26 mouse cellular contexts compared by ENCODE assay signal in the genomic region with DNA sequence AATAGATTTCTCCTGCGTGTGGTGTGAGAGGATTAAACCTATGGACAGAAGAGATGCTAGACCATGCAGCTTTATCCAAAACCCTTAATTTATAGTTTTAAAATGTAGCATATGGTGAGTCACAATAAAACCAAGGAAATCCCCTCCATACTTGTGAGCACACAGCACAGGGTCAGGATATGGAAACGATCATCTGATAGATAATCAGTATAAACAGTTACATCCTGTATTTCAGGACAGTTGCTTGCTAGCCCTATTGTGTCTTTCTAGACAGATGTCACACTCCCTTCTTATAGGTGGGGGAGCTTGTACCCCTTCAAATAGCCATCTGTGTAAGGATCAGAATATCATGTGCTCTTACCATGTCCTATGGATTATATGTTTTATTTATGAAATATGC.
A peak's percentile ranks its signal among the peaks of the same experiment; 100 is the strongest.
DNase-seq lines count a peak whose midpoint lies in the region; ATAC-seq and TF ChIP-seq lines count a peak whose summit lies in the region.
"Had no signal": no experiment of that assay in that cellular context is flagged by ENCODE, and none has a peak within 500 bp of the region (broad histone marks: within the 10 kb centered on the region; RNA-seq: fewer than 3 reads in every experiment).

No protein-coding gene starts in this region.

- no peak overlapping the region for H3K9ac ChIP-seq in liver, embryonic 12.5 days
- H3K9ac ChIP-seq: forebrain, postnatal 0 days; hindbrain, embryonic 14.5 days; midbrain, embryonic 15.5 days; neural tube, embryonic 15.5 days; stomach, embryonic 15.5 days had no signal

- no peak; the same call in 1 of the 2 replicates for ATAC-seq in G1E (ENCODE audit: extremely low read depth, insufficient number of reproducible peaks, low FRiP score, poor library complexity, severe bottlenecking)
- ATAC-seq in liver, embryonic 12.5 days = no peak
- ATAC-seq in megakaryocyte-erythroid progenitor cell, adult 5-6 weeks (replicated peaks; ENCODE audit: low FRiP score, low TSS enrichment, poor library complexity, severe bottlenecking) = 0 out of 2 replicates have a peak, but pooled peaks have one; percentile 11
- ATAC-seq: forebrain, postnatal 0 days; midbrain, embryonic 15.5 days had no signal

- no peak overlapping the region for H3K27ac ChIP-seq in liver, embryonic 12.5 days
- H3K27ac ChIP-seq in midbrain, embryonic 10.5 days (replicated peaks) = no peak overlapping the region
- H3K27ac ChIP-seq: forebrain, embryonic 10.5 days; hindbrain, embryonic 14.5 days; left cerebral cortex, adult 2 months; macrophage; midbrain, embryonic 15.5 days; neural tube, embryonic 15.5 days; stomach, embryonic 15.5 days had no signal

- no peaks in the 10 kb centered on the region for H3K9me3 ChIP-seq in G1E (replicated peaks)
- H3K9me3 ChIP-seq in liver, embryonic 12.5 days (replicated peaks) = no peaks in the 10 kb centered on the region
- H3K9me3 ChIP-seq in midbrain, embryonic 10.5 days (replicated peaks) = no peaks in the 10 kb centered on the region
- H3K9me3 ChIP-seq: forebrain, embryonic 10.5 days; midbrain, embryonic 15.5 days; neural tube, embryonic 15.5 days; stomach, embryonic 15.5 days had no signal

- peak; percentile 72 for DNase-seq in CD4-positive helper T cell, adult 2 months (ENCODE audit: low read depth, low spot score)
- DNase-seq in G1E (ENCODE audit: low spot score) = no peak
- DNase-seq in midbrain, embryonic 10.5 days (ENCODE audit: low spot score) = no peak
- DNase-seq in layer of hippocampus, postnatal 14 days (ENCODE audit: low spot score in 2 of 2) = no peak
- no peak for DNase-seq in heart, adult 9 months (ENCODE audit: low spot score in 2 of 2)
- DNase-seq: adrenal gland, postnatal 36 days; cerebellum, adult 11-12 months; cerebellum, postnatal 14 days; forebrain, postnatal 0 days; heart, postnatal 36 days; kidney, adult 11 months; left cerebral cortex, postnatal 4 days; lung, adult 18-20 months; right cerebral cortex, postnatal 14 days; spleen, adult 18-20 months; thymus, adult 18-20 months; thymus, postnatal 4 days had no signal

- no peaks in the 10 kb centered on the region for H3K27me3 ChIP-seq in G1E (ENCODE audit: insufficient read depth, low read length)
- no peaks in the 10 kb centered on the region for H3K27me3 ChIP-seq in liver, embryonic 12.5 days (replicated peaks)
- H3K27me3 ChIP-seq in midbrain, embryonic 10.5 days (ENCODE audit: low read depth, poor library complexity, severe bottlenecking) = no peaks in the 10 kb centered on the region
- H3K27me3 ChIP-seq: midbrain, embryonic 15.5 days; neural tube, embryonic 15.5 days; stomach, embryonic 15.5 days had no signal

- H3K36me3 ChIP-seq in G1E (replicated peaks) = peaks cover 18% of the 10 kb centered on the region
- H3K36me3 ChIP-seq in liver, embryonic 12.5 days = no peaks in the 10 kb centered on the region
- H3K36me3 ChIP-seq in midbrain, embryonic 10.5 days = no peaks in the 10 kb centered on the region
- H3K36me3 ChIP-seq: forebrain, embryonic 10.5 days; midbrain, embryonic 15.5 days; neural tube, embryonic 15.5 days; stomach, embryonic 15.5 days had no signal

- WGBS in liver, embryonic 12.5 days (ENCODE audit: insufficient replicate concordance) = 33% methylated on average over 2 of the region's 2 CpGs
- 90% methylated on average over 2 of the region's 2 CpGs for WGBS in midbrain, embryonic 10.5 days

- TF ChIP-seq CTCF in G1E (IDR thresholded peaks at IDR 0.05; ENCODE audit: low read depth, low read length) = no peak

- H3K4me2 ChIP-seq in liver, embryonic 12.5 days = peak overlapping the region; percentile 25
- H3K4me2 ChIP-seq: hindbrain, embryonic 14.5 days; midbrain, embryonic 15.5 days; neural tube, embryonic 15.5 days; stomach, embryonic 15.5 days had no signal

- peak overlapping the region; percentile 69 for H3K4me3 ChIP-seq in G1E (ENCODE audit: low read depth, low read length)
- peak overlapping the region; percentile 15; the same call in 1 of the 2 replicates for H3K4me3 ChIP-seq in liver, embryonic 12.5 days
- H3K4me3 ChIP-seq in midbrain, embryonic 10.5 days = no peak overlapping the region
- H3K4me3 ChIP-seq: forebrain, embryonic 10.5 days; left cerebral cortex, adult 2 months; midbrain, embryonic 15.5 days; neural tube, embryonic 15.5 days; stomach, embryonic 15.5 days had no signal

- H3K4me1 ChIP-seq in G1E (ENCODE audit: insufficient read depth, low read depth, low read length) = peaks cover 49% of the 10 kb centered on the region
- peaks cover 19% of the 10 kb centered on the region for H3K4me1 ChIP-seq in liver, embryonic 12.5 days
- H3K4me1 ChIP-seq in midbrain, embryonic 10.5 days = no peaks in the 10 kb centered on the region
- H3K4me1 ChIP-seq: forebrain, embryonic 10.5 days; midbrain, embryonic 15.5 days; neural tube, embryonic 15.5 days; stomach, embryonic 15.5 days had no signal
